14 mouse cellular contexts compared by ENCODE assay signal in genomic region chr6:129275220-129275619, GRCm38 (mm10). TPM values are rescaled to one million over a fixed set of nuclear protein-coding genes. Genes with fewer than 3 reads are reported as not detected.
A peak's percentile ranks its signal among the peaks of the same experiment; 100 is the strongest.
DNase-seq lines count a peak whose midpoint lies in the region; ATAC-seq and TF ChIP-seq lines count a peak whose summit lies in the region.
"Had no signal": no experiment of that assay in that cellular context is flagged by ENCODE, and none has a peak within 500 bp of the region (broad histone marks: within the 10 kb centered on the region; RNA-seq: fewer than 3 reads in every experiment).

TSS of gene Cd69 (minus strand) at chr6:129275436.

- WGBS in lung, postnatal 0 days, result 52% methylated on average over 9 of the region's 9 CpGs
- 18% methylated on average over 9 of the region's 9 CpGs for WGBS in liver, embryonic 15.5 days (ENCODE audit: insufficient replicate concordance)

- peak; percentile 14 to 19 for DNase-seq in lung, adult 18-20 months
- DNase-seq in lung, postnatal 0 days (ENCODE audit: low spot score), result no peak
- peak; percentile 85 to 88 for DNase-seq in natural killer cell, adult 2 months (ENCODE audit: low spot score in 2 of 2)
- peak; percentile 74 for DNase-seq in thymus, postnatal 25 days
- no peak for DNase-seq in embryo, embryonic 10 days (ENCODE audit: low spot score)
- DNase-seq in gastrocnemius, adult 8-10 months (ENCODE audit: low spot score in 2 of 2), result no peak
- DNase-seq: cerebellum, adult 11-12 months; gastrocnemius, postnatal 25 days had no signal

- ATAC-seq in lung, postnatal 0 days, result no peak
- peak; percentile 28; the same call in 1 of the 2 replicates for ATAC-seq in liver, embryonic 15.5 days (ENCODE audit: insufficient read depth)
- no peak for ATAC-seq in erythroblast, adult 5-6 weeks (replicated peaks; ENCODE audit: low FRiP score, poor library complexity, severe bottlenecking)

- H3K36me3 ChIP-seq in lung, postnatal 0 days (ENCODE audit: insufficient read depth, low read length), result no peaks in the 10 kb centered on the region
- H3K36me3 ChIP-seq in liver, embryonic 15.5 days (replicated peaks), result no peaks in the 10 kb centered on the region
- H3K36me3 ChIP-seq: embryonic facial prominence, embryonic 15.5 days; limb, embryonic 15.5 days had no signal

- no peak for TF ChIP-seq CTCF in lung, postnatal 0 days (IDR thresholded peaks at IDR 0.05)

- H3K27ac ChIP-seq in lung, postnatal 0 days (ENCODE audit: low read length), result no peak within 1 kb of the TSS
- peak within 1 kb of the TSS; percentile 11; the same call in 1 of the 2 replicates for H3K27ac ChIP-seq in liver, embryonic 15.5 days (replicated peaks)
- H3K27ac ChIP-seq: embryonic facial prominence, embryonic 15.5 days; layer of hippocampus, adult 2 months; limb, embryonic 15.5 days had no signal

- no peaks in the 10 kb centered on the region for H3K4me1 ChIP-seq in lung, postnatal 0 days (ENCODE audit: insufficient read depth, low read depth, low read length)
- no peaks in the 10 kb centered on the region for H3K4me1 ChIP-seq in liver, embryonic 15.5 days (replicated peaks)
- H3K4me1 ChIP-seq: embryonic facial prominence, embryonic 15.5 days; limb, embryonic 15.5 days had no signal

- no peak within 1 kb of the TSS for H3K9ac ChIP-seq in lung, postnatal 0 days (replicated peaks; ENCODE audit: low read depth)
- H3K9ac ChIP-seq in liver, embryonic 15.5 days, result no peak within 1 kb of the TSS
- H3K9ac ChIP-seq: embryonic facial prominence, embryonic 15.5 days; limb, embryonic 15.5 days had no signal

- H3K4me2 ChIP-seq in lung, postnatal 0 days (replicated peaks; ENCODE audit: low read depth, low read length), result no peak within 1 kb of the TSS
- H3K4me2 ChIP-seq in liver, embryonic 15.5 days, result peak within 1 kb of the TSS; percentile 13
- H3K4me2 ChIP-seq: embryonic facial prominence, embryonic 15.5 days; limb, embryonic 15.5 days had no signal

- H3K4me3 ChIP-seq in lung, postnatal 0 days (ENCODE audit: low read depth, low read length), result no peak within 1 kb of the TSS
- H3K4me3 ChIP-seq in liver, embryonic 15.5 days (replicated peaks), result peak within 1 kb of the TSS; percentile 12; the same call in 1 of the 2 replicates
- H3K4me3 ChIP-seq: embryonic facial prominence, embryonic 15.5 days; layer of hippocampus, adult 2 months; limb, embryonic 15.5 days had no signal

- H3K27me3 ChIP-seq in lung, postnatal 0 days (replicated peaks; ENCODE audit: insufficient read depth, low read length), result no peaks in the 10 kb centered on the region
- H3K27me3 ChIP-seq in liver, embryonic 15.5 days, result no peaks in the 10 kb centered on the region
- H3K27me3 ChIP-seq: embryonic facial prominence, embryonic 15.5 days; limb, embryonic 15.5 days had no signal

- H3K9me3 ChIP-seq in lung, postnatal 0 days (ENCODE audit: low read length), result no peaks in the 10 kb centered on the region
- no peaks in the 10 kb centered on the region for H3K9me3 ChIP-seq in liver, embryonic 15.5 days (replicated peaks)
- H3K9me3 ChIP-seq: embryonic facial prominence, embryonic 15.5 days; limb, embryonic 15.5 days had no signal

- no peak for TF ChIP-seq EP300 in lung, postnatal 0 days (IDR thresholded peaks at IDR 0.05)

RNA-seq across cellular contexts. Expression of gene Cd69, which starts in this region (rescaled TPM):
- 0.39 and 0.48 TPM in 2 replicates for polyA plus RNA-seq in lung, postnatal 0 days (2015; fragmentation: Nextera tagmentation; extraction: Ambion mirVana)
- 0.93 and 1.2 TPM in 2 replicates for polyA plus RNA-seq in liver, embryonic 15.5 days (2015; fragmentation: Nextera tagmentation; extraction: Ambion mirVana)
- total RNA-seq in erythroblast, adult 5-6 weeks (2015; ENCODE audit: low replicate concordance), result 4.2 and 17.3 TPM in 2 replicates
- 2.6 and 3.7 TPM in 2 replicates for total RNA-seq in erythroblast, adult 5-6 weeks (2017; ENCODE audit: low replicate concordance)
- not detected for total RNA-seq in gastrocnemius, adult 8-10 months (2022)
- total RNA-seq: layer of hippocampus, adult 2 months had no signal
- polyA plus RNA-seq: neural tube, embryonic 11.5 days had no signal

Comparison
In these comparisons a context has a peak if more than half of its experiments do, and no peak if none do; other contexts are left out.
1. DNase-seq: peak in lung, adult 18-20 months (2 of 2), natural killer cell, adult 2 months (2 of 2) and thymus, postnatal 25 days (single experiment); none in lung, postnatal 0 days (single experiment), embryo, embryonic 10 days (single experiment) and gastrocnemius, adult 8-10 months (0 of 2).